Mouse (Mus musculus): ENCODE measurements around the gene Il21r.

GRCm38 (mm10) chr7:125601280-125601670 is 2.0 kb upstream of the Il21r start:
- TF ChIP-seq CTCF (IDR thresholded peaks at IDR 0.05; ENCODE audit: low read depth) (no peak), EP300 (IDR thresholded peaks at IDR 0.05; ENCODE audit: low read depth) (no peak)
